Mouse (Mus musculus) c-Kit-positive CD71-positive TER-119-negative erythroid progenitor cells, embryonic 14.5 days (primary cell): Measurements from ENCODE around the gene AC131692.1.
"Not testable (repeated sequence)": the region's sequence is repeated elsewhere in the genome, so short reads cannot be mapped to it uniquely, and the experiment has no call there.

Experiments
- DNase-seq: peaks from one replicate; pipeline ENCODE4 v3.0.0-alpha.2; 2013; ENCODE audit warnings: low read depth

Gene AC131692.1

GRCm38 (mm10) chr19:6117346-6117985, 23.2 kb downstream of the AC131692.1 start:
- no peak for DNase-seq

- peak; percentile 92 for DNase-seq
Measured at GRCm38 (mm10) chr19:6117986-6118676, 23.9 kb downstream of the AC131692.1 start, which contains the start of gene Sac3d1. Gene Sac3d1 (minus strand): TSS chr19:6118650.

- no peak for DNase-seq
Measured at GRCm38 (mm10) chr19:6118677-6119185, 24.5 kb downstream of the AC131692.1 start.

- no peak for DNase-seq
Measured at GRCm38 (mm10) chr19:6121761-6122160, 27.5 kb downstream of the AC131692.1 start.

GRCm38 (mm10) chr19:6123330-6123729, 29.1 kb downstream of the AC131692.1 start:
- DNase-seq = no peak

- DNase-seq = no peak
Measured at GRCm38 (mm10) chr19:6124898-6125297, 30.7 kb downstream of the AC131692.1 start.

- peak; percentile 71 for DNase-seq
Measured at GRCm38 (mm10) chr19:6126289-6126688, 32.1 kb downstream of the AC131692.1 start.

- no peak for DNase-seq
Measured at GRCm38 (mm10) chr19:6126789-6127580, 32.8 kb downstream of the AC131692.1 start.

GRCm38 (mm10) chr19:6127760-6128341, 33.6 kb downstream of the AC131692.1 start, which contains the start of gene Snx15:
Gene Snx15 (minus strand): TSS chr19:6128304.
- DNase-seq = peak; percentile 96

- DNase-seq = not testable (repeated sequence)
Measured at GRCm38 (mm10) chr19:6130414-6131128, 36.4 kb downstream of the AC131692.1 start.

- peak; percentile 70 for DNase-seq
Measured at GRCm38 (mm10) chr19:6132171-6132827, 38.1 kb downstream of the AC131692.1 start.

GRCm38 (mm10) chr19:6133197-6133596, 39.0 kb downstream of the AC131692.1 start:
- DNase-seq = not testable (repeated sequence)

GRCm38 (mm10) chr19:6136397-6136796, 42.2 kb downstream of the AC131692.1 start:
- no peak for DNase-seq

- DNase-seq = no peak
Measured at GRCm38 (mm10) chr19:6139701-6140100, 45.5 kb downstream of the AC131692.1 start.

GRCm38 (mm10) chr19:6140374-6140677, 46.1 kb downstream of the AC131692.1 start:
- no peak for DNase-seq

- DNase-seq = peak; percentile 88
Measured at GRCm38 (mm10) chr19:6140678-6141393, 46.6 kb downstream of the AC131692.1 start, which contains the start of gene Batf2. Gene Batf2 (plus strand): TSS chr19:6140983.

- DNase-seq = peak; percentile 92
Measured at GRCm38 (mm10) chr19:6141394-6141749, 47.2 kb downstream of the AC131692.1 start, which contains the start of gene Arl2. Gene Arl2 (minus strand): TSS chr19:6141548.

- no peak for DNase-seq
Measured at GRCm38 (mm10) chr19:6144842-6145241, 50.6 kb downstream of the AC131692.1 start.
